Mouse (Mus musculus): ENCODE data around the gene Pde6d.
A peak's percentile ranks its signal among the peaks of the same experiment; 100 is the strongest.
"Not testable (repeated sequence)": the region's sequence is repeated elsewhere in the genome, so short reads cannot be mapped to it uniquely, and the experiment has no call there.

Gene Pde6d

GRCm38 (mm10) chr1:86569292-86569860 is 13.1 kb downstream of the Pde6d start:
- no peak for DNase-seq (ENCODE audit: low spot score in 2 of 2)

GRCm38 (mm10) chr1:86568409-86568808 is 14.0 kb downstream of the Pde6d start:
- no peak for DNase-seq (ENCODE audit: low spot score in 2 of 2)

- DNase-seq (ENCODE audit: low spot score in 2 of 2) = no peak
These were observed 19.8 kb downstream of the Pde6d start for GRCm38 (mm10) chr1:86562663-86563062.

- no peak for DNase-seq (ENCODE audit: low spot score in 2 of 2)
These were observed 23.2 kb downstream of the Pde6d start for GRCm38 (mm10) chr1:86559232-86559631.

- no peak for DNase-seq (ENCODE audit: low spot score in 2 of 2)
These were observed 24.6 kb downstream of the Pde6d start for GRCm38 (mm10) chr1:86557872-86558271.

- no peak for DNase-seq (ENCODE audit: low spot score in 2 of 2)
These were observed 26.8 kb downstream of the Pde6d start for GRCm38 (mm10) chr1:86555665-86556064.

GRCm38 (mm10) chr1:86551877-86552276 is 30.6 kb downstream of the Pde6d start:
- DNase-seq (ENCODE audit: low spot score in 2 of 2) = no peak

- DNase-seq (ENCODE audit: low spot score in 2 of 2) = no peak
These were observed 31.1 kb downstream of the Pde6d start for GRCm38 (mm10) chr1:86551299-86551698.

- DNase-seq (ENCODE audit: low spot score in 2 of 2) = no peak
These were observed 35.6 kb downstream of the Pde6d start for GRCm38 (mm10) chr1:86546797-86547196.

GRCm38 (mm10) chr1:86542584-86542983 is 39.8 kb downstream of the Pde6d start:
- no peak for DNase-seq (ENCODE audit: low spot score in 2 of 2)

- DNase-seq (ENCODE audit: low spot score in 2 of 2) = not testable (repeated sequence)
These were observed 42.8 kb downstream of the Pde6d start for GRCm38 (mm10) chr1:86539583-86539982.

GRCm38 (mm10) chr1:86538383-86538782 is 44.0 kb downstream of the Pde6d start:
- DNase-seq (ENCODE audit: low spot score in 2 of 2) = no peak

GRCm38 (mm10) chr1:86533411-86534130 is 48.9 kb downstream of the Pde6d start:
- DNase-seq (ENCODE audit: low spot score in 2 of 2) = peak; percentile 56 to 76

GRCm38 (mm10) chr1:86532362-86533051 is 49.9 kb downstream of the Pde6d start:
- peak; percentile 83 to 87 for DNase-seq (ENCODE audit: low spot score in 2 of 2)

- no peak for DNase-seq (ENCODE audit: low spot score in 2 of 2)
These were observed 50.7 kb downstream of the Pde6d start for GRCm38 (mm10) chr1:86531547-86532321.

- no peak for DNase-seq (ENCODE audit: low spot score in 2 of 2)
These were observed 51.4 kb downstream of the Pde6d start for GRCm38 (mm10) chr1:86530871-86531546.

- DNase-seq (ENCODE audit: low spot score in 2 of 2) = no peak
These were observed 52.8 kb downstream of the Pde6d start for GRCm38 (mm10) chr1:86529590-86529989.

GRCm38 (mm10) chr1:86528571-86529180 is 53.8 kb downstream of the Pde6d start:
- peak; percentile 45 to 49 for DNase-seq (ENCODE audit: low spot score in 2 of 2)

GRCm38 (mm10) chr1:86527599-86528486 is 54.6 kb downstream of the Pde6d start:
- peak; percentile 80 to 87 for DNase-seq (ENCODE audit: low spot score in 2 of 2)
